Mouse (Mus musculus): ENCODE results near the gene Hmgcs2.
A peak's percentile ranks its signal among the peaks of the same experiment; 100 is the strongest.

Hmgcs2 gene

GRCm38 (mm10) chr3:98280204-98280932, at the start of gene Hmgcs2:
TSS of gene Hmgcs2 (plus strand) at chr3:98280435.
- DNase-seq (ENCODE audit: inconsistent ontology term) = no peak

- no peak for DNase-seq (ENCODE audit: inconsistent ontology term)
Measured at GRCm38 (mm10) chr3:98233504-98233903, 46.7 kb upstream of the Hmgcs2 start.

- DNase-seq (ENCODE audit: inconsistent ontology term) = no peak
Measured at GRCm38 (mm10) chr3:98236266-98236665, 44.0 kb upstream of the Hmgcs2 start.

- DNase-seq (ENCODE audit: inconsistent ontology term) = no peak
Measured at GRCm38 (mm10) chr3:98237240-98237639, 43.0 kb upstream of the Hmgcs2 start.

GRCm38 (mm10) chr3:98238150-98238549, 42.1 kb upstream of the Hmgcs2 start:
- DNase-seq (ENCODE audit: inconsistent ontology term) = no peak

GRCm38 (mm10) chr3:98242051-98242450, 38.2 kb upstream of the Hmgcs2 start:
- no peak for DNase-seq (ENCODE audit: inconsistent ontology term)

GRCm38 (mm10) chr3:98242458-98243037, 37.7 kb upstream of the Hmgcs2 start:
- no peak for DNase-seq (ENCODE audit: inconsistent ontology term)

GRCm38 (mm10) chr3:98245892-98246291, 34.3 kb upstream of the Hmgcs2 start:
- no peak for DNase-seq (ENCODE audit: inconsistent ontology term)

GRCm38 (mm10) chr3:98246985-98247751, 33.1 kb upstream of the Hmgcs2 start:
- no peak for DNase-seq (ENCODE audit: inconsistent ontology term)

- DNase-seq (ENCODE audit: inconsistent ontology term) = no peak
Measured at GRCm38 (mm10) chr3:98249378-98249777, 30.9 kb upstream of the Hmgcs2 start.

- no peak for DNase-seq (ENCODE audit: inconsistent ontology term)
Measured at GRCm38 (mm10) chr3:98249833-98250448, 30.3 kb upstream of the Hmgcs2 start.

- DNase-seq (ENCODE audit: inconsistent ontology term) = no peak
Measured at GRCm38 (mm10) chr3:98254059-98254458, 26.2 kb upstream of the Hmgcs2 start.

- DNase-seq (ENCODE audit: inconsistent ontology term) = no peak
Measured at GRCm38 (mm10) chr3:98254656-98255583, 25.3 kb upstream of the Hmgcs2 start.

GRCm38 (mm10) chr3:98258723-98259122, 21.5 kb upstream of the Hmgcs2 start:
- no peak for DNase-seq (ENCODE audit: inconsistent ontology term)

GRCm38 (mm10) chr3:98259271-98259751, 20.9 kb upstream of the Hmgcs2 start:
- no peak for DNase-seq (ENCODE audit: inconsistent ontology term)

- no peak for DNase-seq (ENCODE audit: inconsistent ontology term)
Measured at GRCm38 (mm10) chr3:98260534-98260933, 19.7 kb upstream of the Hmgcs2 start.

GRCm38 (mm10) chr3:98261415-98261814, 18.8 kb upstream of the Hmgcs2 start:
- no peak for DNase-seq (ENCODE audit: inconsistent ontology term)

GRCm38 (mm10) chr3:98262133-98262532, 18.1 kb upstream of the Hmgcs2 start:
- DNase-seq (ENCODE audit: inconsistent ontology term) = no peak

- DNase-seq (ENCODE audit: inconsistent ontology term) = peak; percentile 61
Measured at GRCm38 (mm10) chr3:98267249-98267651, 13.0 kb upstream of the Hmgcs2 start.

GRCm38 (mm10) chr3:98273623-98274398, 6.4 kb upstream of the Hmgcs2 start:
- no peak for DNase-seq (ENCODE audit: inconsistent ontology term)
